Mouse (Mus musculus): ENCODE measurements around the gene Kiss1r. TPM values are rescaled to one million over a fixed set of nuclear protein-coding genes. Genes with fewer than 3 reads are reported as not detected.

Gene Kiss1r
- polyA plus RNA-seq, 1 experiment from 2014 or later: 0.97 TPM

DNA sequence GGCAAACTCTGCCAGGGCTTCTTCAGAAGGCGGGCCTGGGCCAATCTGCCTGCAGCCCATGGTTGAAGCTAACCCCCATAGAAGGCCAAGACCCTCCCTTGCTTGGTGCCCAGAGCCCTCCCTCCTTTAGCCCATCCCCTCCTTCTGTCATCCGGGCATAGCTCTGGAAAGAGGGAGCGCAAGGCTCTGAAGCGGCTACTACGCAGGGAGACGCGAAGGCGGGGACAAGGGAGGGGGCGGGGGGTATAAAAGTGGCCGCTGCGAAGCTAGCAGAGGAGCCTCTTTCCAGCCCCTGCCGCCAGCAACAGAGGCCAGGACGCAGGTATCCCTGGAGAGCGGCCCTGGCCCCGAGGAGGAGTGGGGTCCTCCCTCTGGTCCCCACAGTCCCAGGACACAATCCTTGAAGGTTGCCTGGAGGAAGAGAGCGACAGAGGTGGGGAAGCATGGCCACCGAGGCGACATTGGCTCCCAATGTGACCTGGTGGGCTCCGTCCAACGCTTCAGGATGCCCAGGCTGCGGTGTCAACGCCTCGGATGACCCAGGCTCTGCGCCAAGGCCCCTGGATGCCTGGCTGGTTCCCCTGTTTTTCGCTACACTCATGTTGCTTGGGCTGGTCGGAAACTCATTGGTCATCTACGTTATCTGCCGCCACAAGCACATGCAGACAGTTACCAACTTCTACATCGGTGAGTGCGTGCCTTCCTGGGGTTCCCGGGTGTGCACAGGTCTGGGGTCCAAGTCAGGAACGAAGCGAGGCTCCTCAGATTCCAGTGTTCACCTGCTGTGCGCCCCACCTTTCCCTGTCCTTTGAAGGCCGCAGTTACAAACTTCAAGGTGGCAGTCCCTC is 1.7 kb downstream of the Kiss1r start:
- H3K9me3 ChIP-seq (replicated peaks; ENCODE audit: control insufficient read depth, low read length): no peaks in the 10 kb centered on the region
- H3K27ac ChIP-seq (ENCODE audit: low read length): no peak overlapping the region
- peak overlapping the region; percentile 5; the same call in 1 of the 2 replicates for H3K4me3 ChIP-seq (replicated peaks; ENCODE audit: low read length)
- WGBS: 11% methylated on average over 35 of the region's 35 CpGs
- no peak overlapping the region; the same call in 1 of the 2 replicates for H3K4me2 ChIP-seq (ENCODE audit: low read depth, low read length)
- peaks cover 51% of the 10 kb centered on the region for H3K27me3 ChIP-seq (ENCODE audit: control insufficient read depth, insufficient read depth, low read length)
- peak overlapping the region; percentile 8 for H3K9ac ChIP-seq (ENCODE audit: low read length)
- H3K4me1 ChIP-seq (ENCODE audit: control insufficient read depth, insufficient read depth, low read length): peaks cover 48% of the 10 kb centered on the region
- H3K36me3 ChIP-seq (ENCODE audit: control insufficient read depth, insufficient read depth, low read length): no peaks in the 10 kb centered on the region
- no peak for ATAC-seq (ENCODE audit: insufficient read depth, low FRiP score)

DNA sequence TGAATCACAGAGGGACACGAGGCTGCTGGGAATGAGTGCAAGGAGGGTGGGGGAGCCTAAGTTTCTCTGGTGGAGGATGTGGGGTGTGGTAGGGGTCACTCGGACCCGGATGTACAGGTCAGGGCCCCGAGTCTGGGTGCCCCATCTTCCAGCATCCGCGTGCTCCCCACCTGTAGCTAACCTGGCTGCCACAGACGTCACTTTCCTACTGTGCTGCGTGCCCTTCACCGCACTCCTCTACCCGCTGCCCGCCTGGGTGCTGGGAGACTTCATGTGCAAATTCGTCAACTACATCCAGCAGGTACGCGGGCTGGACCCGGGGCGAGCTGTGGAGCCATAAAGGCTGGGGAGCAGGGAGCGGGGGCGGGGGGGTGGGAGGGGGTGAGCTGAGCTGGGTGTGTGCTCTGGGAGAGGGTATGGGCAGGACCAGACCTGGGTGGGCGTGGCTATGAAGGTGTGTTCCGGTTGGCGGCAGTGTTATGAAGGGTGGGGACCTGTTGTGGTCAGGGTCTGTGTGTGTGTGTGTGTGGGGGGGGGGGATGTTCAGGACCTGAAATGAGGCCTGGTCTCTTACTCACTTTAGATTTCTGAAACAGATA is 2.6 kb downstream of the Kiss1r start:
- Histone ChIP-seq H3K4me2 (ENCODE audit: low read depth, low read length) (peak overlapping the region; percentile 38), H3K36me3 (ENCODE audit: control insufficient read depth, insufficient read depth, low read length) (no peaks in the 10 kb centered on the region), H3K4me3 (replicated peaks; ENCODE audit: low read length) (peak overlapping the region; percentile 22), H3K27ac (ENCODE audit: low read length) (no peak overlapping the region), H3K9me3 (replicated peaks; ENCODE audit: control insufficient read depth, low read length) (no peaks in the 10 kb centered on the region), H3K9ac (ENCODE audit: low read length) (peak overlapping the region; percentile 8; the same call in 1 of the 2 replicates), H3K27me3 (ENCODE audit: control insufficient read depth, insufficient read depth, low read length) (peaks cover 51% of the 10 kb centered on the region), H3K4me1 (ENCODE audit: control insufficient read depth, insufficient read depth, low read length) (peaks cover 42% of the 10 kb centered on the region)
- whole genome bisulfite sequencing: 11% methylated on average over 21 of the region's 21 CpGs
- no peak for ATAC-seq (ENCODE audit: insufficient read depth, low FRiP score)

DNA sequence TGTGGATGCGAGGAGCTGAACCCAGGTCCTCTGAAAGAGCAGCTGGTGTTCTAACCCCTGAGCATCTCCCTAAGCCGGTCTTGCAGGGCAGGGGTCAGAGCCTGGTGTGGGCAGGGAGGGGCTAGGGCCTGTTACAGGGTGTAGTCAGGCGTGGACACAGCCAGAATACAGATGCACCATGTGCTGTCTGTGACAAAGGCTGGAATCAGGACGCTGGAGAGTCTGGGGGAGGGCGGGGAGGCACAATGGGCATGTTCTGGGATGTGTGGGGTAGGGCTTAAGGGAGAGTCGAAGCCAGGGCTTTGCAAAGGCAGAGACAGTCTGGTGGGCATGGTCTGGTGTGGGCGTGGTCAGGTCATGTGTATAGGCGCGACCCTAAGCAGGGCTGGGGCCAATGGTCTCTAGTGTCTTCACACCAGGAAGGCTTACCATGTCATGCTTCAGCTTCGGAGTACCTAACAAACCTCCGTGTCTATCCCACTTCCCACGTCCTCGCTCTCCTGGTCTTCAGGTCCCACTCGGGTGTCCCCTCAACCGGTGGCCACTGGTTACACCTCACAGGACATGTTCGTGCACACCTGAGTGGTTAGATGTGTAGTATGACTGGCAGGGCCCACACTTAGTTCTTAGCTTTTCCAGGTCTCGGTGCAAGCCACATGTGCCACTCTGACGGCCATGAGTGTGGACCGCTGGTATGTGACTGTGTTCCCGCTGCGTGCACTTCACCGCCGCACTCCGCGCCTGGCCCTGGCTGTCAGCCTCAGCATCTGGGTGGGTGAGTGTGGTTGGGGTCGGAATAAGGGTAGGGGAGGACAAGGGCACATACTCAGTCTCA is 3.5 kb downstream of the Kiss1r start:
- Histone ChIP-seq H3K27ac (ENCODE audit: low read length) (no peak overlapping the region), H3K36me3 (ENCODE audit: control insufficient read depth, insufficient read depth, low read length) (no peaks in the 10 kb centered on the region), H3K27me3 (ENCODE audit: control insufficient read depth, insufficient read depth, low read length) (peaks cover 51% of the 10 kb centered on the region), H3K4me1 (ENCODE audit: control insufficient read depth, insufficient read depth, low read length) (peaks cover 34% of the 10 kb centered on the region), H3K9me3 (replicated peaks; ENCODE audit: control insufficient read depth, low read length) (no peaks in the 10 kb centered on the region), H3K9ac (ENCODE audit: low read length) (no peak overlapping the region), H3K4me2 (ENCODE audit: low read depth, low read length) (no peak overlapping the region), H3K4me3 (replicated peaks; ENCODE audit: low read length) (no peak overlapping the region; the same call in 1 of the 2 replicates)
- no peak for ATAC-seq (ENCODE audit: insufficient read depth, low FRiP score)
- WGBS: 25% methylated on average over 26 of the region's 26 CpGs

DNA sequence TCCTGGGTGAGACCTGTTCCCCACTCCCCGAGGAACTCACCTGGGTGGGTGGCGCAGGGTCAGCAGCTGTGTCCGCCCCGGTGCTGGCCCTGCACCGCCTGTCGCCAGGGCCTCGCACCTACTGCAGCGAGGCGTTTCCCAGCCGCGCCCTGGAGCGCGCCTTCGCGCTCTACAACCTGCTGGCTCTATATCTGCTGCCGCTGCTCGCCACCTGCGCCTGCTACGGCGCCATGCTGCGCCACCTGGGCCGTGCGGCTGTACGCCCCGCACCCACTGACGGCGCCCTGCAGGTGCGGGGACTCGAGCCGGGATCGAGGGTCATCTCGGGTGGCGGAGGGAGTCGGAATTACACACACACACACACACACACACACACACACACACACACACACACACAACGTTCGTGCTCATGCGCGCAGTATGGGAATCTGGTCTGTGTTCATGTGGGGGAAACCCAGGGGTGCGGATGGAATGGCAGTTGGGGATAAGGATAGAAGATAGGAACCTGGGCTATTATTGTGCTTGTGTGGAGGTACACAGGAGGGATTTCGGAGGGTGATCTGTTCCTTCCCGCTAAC is 4.3 kb downstream of the Kiss1r start, which contains the start of gene R3hdm4:
Gene R3hdm4 (minus strand): TSS at position 251 of the 578 bp plus-strand sequence.
- ATAC-seq (ENCODE audit: insufficient read depth, low FRiP score): no peak
- 4% methylated on average over 41 of the region's 41 CpGs for WGBS
- H3K9me3 ChIP-seq (replicated peaks; ENCODE audit: control insufficient read depth, low read length): no peaks in the 10 kb centered on the region
- H3K27me3 ChIP-seq (ENCODE audit: control insufficient read depth, insufficient read depth, low read length): peaks cover 51% of the 10 kb centered on the region
- H3K9ac ChIP-seq (ENCODE audit: low read length): peak within 1 kb of the TSS; percentile 46; the same call in 1 of the 2 replicates
- H3K27ac ChIP-seq (ENCODE audit: low read length): no peak within 1 kb of the TSS
- H3K36me3 ChIP-seq (ENCODE audit: control insufficient read depth, insufficient read depth, low read length): no peaks in the 10 kb centered on the region
- peaks cover 33% of the 10 kb centered on the region for H3K4me1 ChIP-seq (ENCODE audit: control insufficient read depth, insufficient read depth, low read length)
- peak within 1 kb of the TSS; percentile 50 for H3K4me2 ChIP-seq (ENCODE audit: low read depth, low read length)
- H3K4me3 ChIP-seq (replicated peaks; ENCODE audit: low read length): peak within 1 kb of the TSS; percentile 28

DNA sequence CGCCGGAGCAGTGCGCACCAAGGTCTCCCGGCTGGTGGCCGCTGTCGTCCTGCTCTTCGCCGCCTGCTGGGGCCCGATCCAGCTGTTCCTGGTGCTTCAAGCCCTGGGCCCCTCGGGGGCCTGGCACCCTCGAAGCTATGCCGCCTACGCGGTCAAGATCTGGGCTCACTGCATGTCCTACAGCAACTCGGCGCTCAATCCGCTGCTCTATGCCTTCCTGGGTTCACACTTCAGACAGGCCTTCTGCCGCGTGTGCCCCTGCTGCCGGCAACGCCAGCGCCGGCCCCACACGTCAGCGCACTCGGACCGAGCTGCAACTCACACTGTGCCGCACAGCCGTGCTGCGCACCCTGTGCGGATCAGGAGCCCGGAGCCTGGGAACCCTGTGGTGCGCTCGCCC is 4.8 kb downstream of the Kiss1r start:
- H3K27me3 ChIP-seq (ENCODE audit: control insufficient read depth, insufficient read depth, low read length): peaks cover 51% of the 10 kb centered on the region
- H3K9me3 ChIP-seq (replicated peaks; ENCODE audit: control insufficient read depth, low read length): no peaks in the 10 kb centered on the region
- no peak overlapping the region for H3K27ac ChIP-seq (ENCODE audit: low read length)
- peak overlapping the region; percentile 46; the same call in 1 of the 2 replicates for H3K9ac ChIP-seq (ENCODE audit: low read length)
- peak overlapping the region; percentile 50 for H3K4me2 ChIP-seq (ENCODE audit: low read depth, low read length)
- no peak for ATAC-seq (ENCODE audit: insufficient read depth, low FRiP score)
- peak overlapping the region; percentile 28 for H3K4me3 ChIP-seq (replicated peaks; ENCODE audit: low read length)
- 5% methylated on average over 34 of the region's 34 CpGs for whole genome bisulfite sequencing
- H3K36me3 ChIP-seq (ENCODE audit: control insufficient read depth, insufficient read depth, low read length): no peaks in the 10 kb centered on the region
- peaks cover 32% of the 10 kb centered on the region for H3K4me1 ChIP-seq (ENCODE audit: control insufficient read depth, insufficient read depth, low read length)

DNA sequence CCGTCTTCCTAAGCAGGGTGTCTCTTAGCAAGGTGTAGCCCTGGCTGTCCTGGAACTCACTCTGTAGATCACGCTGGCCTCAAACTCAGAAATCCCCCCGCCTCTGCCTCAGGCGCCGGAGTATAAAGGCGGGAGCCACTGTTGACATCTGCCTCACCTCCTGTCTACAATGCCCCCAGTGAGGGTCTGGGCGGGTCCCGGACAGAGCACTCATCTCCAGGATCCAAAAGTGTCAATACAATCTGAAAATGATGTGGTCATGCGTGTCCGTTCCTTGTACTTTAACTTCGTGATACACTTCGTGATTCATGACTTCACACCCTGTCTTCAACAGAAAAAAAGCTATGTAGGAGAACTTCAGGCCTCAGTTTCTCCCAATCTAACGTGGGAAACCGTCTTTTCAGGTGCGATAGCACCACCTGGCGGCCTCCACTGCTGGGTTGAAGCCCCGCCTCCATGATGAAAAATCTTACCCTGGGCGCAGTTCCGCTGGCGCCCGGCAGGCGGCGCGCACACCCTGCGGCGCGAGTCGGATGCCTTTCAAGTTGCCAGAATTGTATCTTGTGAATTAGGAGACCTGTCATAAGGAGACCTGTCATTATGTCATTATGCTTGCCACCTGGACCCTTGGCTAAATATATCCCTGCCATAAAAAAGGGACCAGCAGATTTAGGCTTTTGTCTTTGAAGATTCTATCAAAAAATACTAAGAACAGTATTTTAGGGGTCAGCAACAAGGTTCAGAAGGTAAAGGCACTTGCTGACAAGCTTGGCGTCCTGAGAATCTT is 8.4 kb downstream of the Kiss1r start:
- H3K9me3 ChIP-seq (replicated peaks; ENCODE audit: control insufficient read depth, low read length): no peaks in the 10 kb centered on the region
- no peaks in the 10 kb centered on the region for H3K36me3 ChIP-seq (ENCODE audit: control insufficient read depth, insufficient read depth, low read length)
- 0 out of 2 replicates have a peak, but pooled peaks have one; percentile 1 for ATAC-seq (ENCODE audit: insufficient read depth, low FRiP score)
- WGBS: 10% methylated on average over 29 of the region's 29 CpGs
- H3K4me2 ChIP-seq (ENCODE audit: low read depth, low read length): peak overlapping the region; percentile 92
- H3K9ac ChIP-seq (ENCODE audit: low read length): no peak overlapping the region
- no peak overlapping the region for H3K4me3 ChIP-seq (replicated peaks; ENCODE audit: low read length)
- H3K27me3 ChIP-seq (ENCODE audit: control insufficient read depth, insufficient read depth, low read length): peaks cover 26% of the 10 kb centered on the region
- peak overlapping the region; percentile 95 for H3K27ac ChIP-seq (ENCODE audit: low read length)
- peaks cover 26% of the 10 kb centered on the region for H3K4me1 ChIP-seq (ENCODE audit: control insufficient read depth, insufficient read depth, low read length)

DNA sequence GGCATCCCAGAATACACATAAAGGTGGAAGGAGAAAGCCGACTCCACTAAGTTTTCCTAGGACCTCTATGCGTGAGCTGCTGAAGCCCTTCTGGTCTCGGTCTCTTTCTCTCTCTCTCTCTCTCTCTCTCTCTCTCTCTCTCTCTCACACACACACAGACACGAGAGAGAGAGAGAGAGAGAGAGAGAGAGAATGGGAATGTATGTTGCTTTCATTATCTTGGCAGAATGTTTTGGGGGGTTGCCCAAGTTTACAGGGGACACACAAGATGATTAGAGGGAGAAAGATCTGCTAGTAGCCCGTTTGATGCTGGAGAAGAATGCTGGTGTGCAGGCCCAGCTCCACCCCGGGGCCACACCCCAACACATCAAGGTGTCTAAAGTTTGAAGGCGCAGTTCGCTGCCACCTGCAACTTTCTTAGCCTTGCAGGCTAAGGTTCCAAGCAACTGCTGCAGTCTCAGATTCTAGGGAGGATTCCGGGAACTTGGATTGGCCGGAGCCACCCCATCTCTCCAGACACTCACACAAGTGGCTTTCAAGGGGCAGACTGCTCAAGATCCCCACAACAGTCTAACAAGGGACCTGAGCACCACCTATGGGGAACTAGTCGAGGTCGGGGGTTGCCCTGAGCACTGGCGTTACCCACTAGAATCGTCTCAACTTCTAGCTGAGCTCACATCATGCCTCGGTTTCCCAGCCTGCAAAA is 9.2 kb downstream of the Kiss1r start:
- Histone ChIP-seq H3K4me1 (ENCODE audit: control insufficient read depth, insufficient read depth, low read length) (peaks cover 26% of the 10 kb centered on the region), H3K36me3 (ENCODE audit: control insufficient read depth, insufficient read depth, low read length) (no peaks in the 10 kb centered on the region), H3K4me2 (ENCODE audit: low read depth, low read length) (peak overlapping the region; percentile 92), H3K9ac (ENCODE audit: low read length) (peak overlapping the region; percentile 89), H3K9me3 (replicated peaks; ENCODE audit: control insufficient read depth, low read length) (no peaks in the 10 kb centered on the region), H3K27ac (ENCODE audit: low read length) (peak overlapping the region; percentile 95), H3K4me3 (replicated peaks; ENCODE audit: low read length) (peak overlapping the region; percentile 85), H3K27me3 (ENCODE audit: control insufficient read depth, insufficient read depth, low read length) (peaks cover 19% of the 10 kb centered on the region)
- WGBS: 5% methylated on average over 15 of the region's 15 CpGs
- ATAC-seq (ENCODE audit: insufficient read depth, low FRiP score): no peak
